Mouse (Mus musculus) brain, embryonic 18.5 days (tissue): ENCODE data around the gene Dag1.
"Not testable (repeated sequence)": the region's sequence is repeated elsewhere in the genome, so short reads cannot be mapped to it uniquely, and the experiment has no call there.

Experiments used
- DNase-seq: peaks from one replicate; pipeline ENCODE4 v3.0.0-alpha.2; 2012; ENCODE audit warnings: low read depth, low spot score

Dag1 gene

GRCm38 (mm10) chr9:108274476-108275330 is 10.9 kb upstream of the Dag1 start:
- no peak for DNase-seq

- no peak for DNase-seq
These were observed 9.7 kb upstream of the Dag1 start for GRCm38 (mm10) chr9:108273485-108273884.

DNA sequence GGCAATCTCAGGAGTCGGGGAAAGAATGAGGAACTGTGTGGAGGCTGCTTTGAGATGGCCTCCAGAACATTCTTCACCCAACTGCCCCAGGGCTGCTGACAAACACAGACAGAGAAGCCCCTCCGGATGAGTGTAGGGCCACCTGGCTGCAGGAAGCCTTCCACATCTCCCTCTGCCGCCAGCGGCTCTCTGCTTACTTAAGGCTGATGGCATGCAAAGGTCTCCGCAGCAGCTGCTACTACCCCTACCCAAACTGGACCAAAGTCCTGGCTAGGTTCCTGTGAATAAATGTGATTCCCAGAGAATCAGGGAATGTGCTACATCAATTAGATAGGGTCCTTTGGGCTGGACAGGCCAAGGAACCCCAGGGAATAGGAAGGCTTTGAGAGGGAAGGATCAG is 8.9 kb upstream of the Dag1 start:
- DNase-seq = no peak

GRCm38 (mm10) chr9:108271941-108272340 is 8.2 kb upstream of the Dag1 start:
- no peak for DNase-seq

DNA sequence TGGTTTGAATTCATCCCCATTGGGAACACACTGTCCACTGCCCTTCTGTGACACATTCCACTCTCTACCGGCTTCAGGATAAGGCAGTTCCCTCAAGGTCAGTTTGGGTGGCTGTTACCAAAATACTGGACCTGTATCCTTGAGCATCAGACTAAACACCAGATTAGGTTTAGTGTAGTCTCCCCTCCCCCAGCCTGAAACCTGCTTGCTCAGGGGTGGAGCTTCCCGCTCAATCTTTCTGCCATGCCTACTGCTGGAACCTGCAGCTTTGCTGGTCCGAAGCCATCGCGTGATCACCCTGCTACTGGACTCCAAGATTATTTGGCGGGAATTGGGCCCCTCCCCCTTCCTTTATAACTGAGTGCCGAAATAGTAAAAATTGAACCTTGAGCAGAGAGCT is 4.9 kb upstream of the Dag1 start:
- not testable (repeated sequence) for DNase-seq

DNA sequence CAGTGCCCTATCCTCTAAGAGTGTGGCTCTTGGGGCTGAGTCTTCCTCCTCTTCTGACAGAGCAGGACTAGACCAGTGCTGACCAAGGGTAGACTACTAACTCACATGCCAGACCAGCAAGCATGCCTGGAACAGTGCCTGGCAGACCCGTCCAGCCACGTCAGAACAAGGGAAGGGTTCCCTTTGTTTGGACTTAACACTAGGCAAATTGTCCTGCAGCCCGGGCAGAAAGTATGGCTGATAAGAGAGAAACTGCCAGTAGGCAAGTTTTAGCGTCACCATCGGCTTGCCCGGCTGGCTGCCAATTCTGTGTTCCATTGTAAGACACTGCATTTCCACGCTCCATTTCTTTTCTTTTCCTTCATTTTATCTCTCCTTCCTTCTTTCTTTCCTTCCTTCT is 3.9 kb upstream of the Dag1 start:
- no peak for DNase-seq

- DNase-seq = no peak
These were observed 2.6 kb upstream of the Dag1 start for GRCm38 (mm10) chr9:108266261-108266935.

- no peak for DNase-seq
These were observed 598 bp upstream of the Dag1 start for GRCm38 (mm10) chr9:108264191-108264921.

- DNase-seq = peak; percentile 6
These were observed 552 bp downstream of the Dag1 start for GRCm38 (mm10) chr9:108263131-108263681.

GRCm38 (mm10) chr9:108262494-108263049 is 1.2 kb downstream of the Dag1 start:
- no peak for DNase-seq

DNA sequence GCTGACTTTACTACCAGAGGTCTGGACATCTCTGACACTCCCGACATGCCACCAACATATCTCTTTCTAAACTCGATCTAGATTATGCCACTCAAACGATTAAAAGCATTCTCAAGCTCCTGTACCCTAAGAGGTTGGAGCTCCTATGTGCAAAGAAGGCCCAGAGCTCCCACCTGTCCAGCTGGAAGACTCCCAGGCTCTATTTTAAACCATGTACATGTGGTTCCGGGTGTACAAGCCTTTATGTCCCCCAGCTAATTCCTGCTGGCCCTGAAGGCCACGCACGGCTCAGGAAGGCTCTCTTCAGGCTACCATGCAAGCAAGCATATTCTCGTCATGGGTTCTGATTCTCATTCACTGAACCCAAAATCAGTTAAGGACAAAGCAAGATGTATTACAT is 1.9 kb downstream of the Dag1 start:
- no peak for DNase-seq

GRCm38 (mm10) chr9:108260526-108260925 is 3.2 kb downstream of the Dag1 start:
- DNase-seq = no peak

DNA sequence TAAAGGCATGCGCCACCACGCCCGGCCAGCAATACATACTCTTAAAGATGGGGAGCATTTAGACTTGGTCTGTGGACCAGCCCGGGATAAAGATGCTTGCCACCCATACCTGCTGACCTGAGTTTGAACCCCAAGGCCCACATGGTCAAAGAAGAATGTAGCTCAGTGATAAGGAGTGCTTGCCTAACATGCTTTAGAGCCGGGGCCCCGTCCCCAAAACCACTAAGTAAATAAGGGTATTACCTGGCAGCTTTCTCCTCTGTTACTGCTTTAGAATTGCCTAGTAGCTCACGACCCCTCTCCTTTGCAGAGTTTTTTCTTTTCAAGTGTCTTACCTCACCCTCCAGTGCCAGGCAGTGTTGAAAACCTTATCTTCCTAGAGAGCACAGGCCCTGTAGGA is 11.0 kb downstream of the Dag1 start:
- DNase-seq = no peak

DNA sequence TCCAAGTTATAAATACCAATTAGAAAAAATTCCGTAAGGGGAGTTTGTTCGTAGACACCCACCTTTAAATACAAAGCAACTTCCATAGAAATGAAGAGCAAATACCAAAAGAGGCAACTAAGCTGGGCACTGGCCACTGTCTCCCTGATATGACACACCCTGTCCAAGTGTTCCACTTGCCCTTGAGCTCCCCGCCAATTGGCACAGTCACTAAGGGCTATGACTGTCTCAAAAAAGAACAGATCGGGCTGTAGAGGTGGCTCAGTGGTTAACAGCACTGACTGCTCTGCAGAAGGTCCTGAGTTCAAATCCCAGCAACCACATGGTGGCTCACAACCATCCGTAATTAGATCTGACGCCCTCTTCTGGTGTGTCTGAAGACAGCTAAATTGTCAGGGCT is 11.9 kb downstream of the Dag1 start:
- DNase-seq = no peak

- no peak for DNase-seq
These were observed 14.8 kb downstream of the Dag1 start for GRCm38 (mm10) chr9:108248957-108249356.

DNA sequence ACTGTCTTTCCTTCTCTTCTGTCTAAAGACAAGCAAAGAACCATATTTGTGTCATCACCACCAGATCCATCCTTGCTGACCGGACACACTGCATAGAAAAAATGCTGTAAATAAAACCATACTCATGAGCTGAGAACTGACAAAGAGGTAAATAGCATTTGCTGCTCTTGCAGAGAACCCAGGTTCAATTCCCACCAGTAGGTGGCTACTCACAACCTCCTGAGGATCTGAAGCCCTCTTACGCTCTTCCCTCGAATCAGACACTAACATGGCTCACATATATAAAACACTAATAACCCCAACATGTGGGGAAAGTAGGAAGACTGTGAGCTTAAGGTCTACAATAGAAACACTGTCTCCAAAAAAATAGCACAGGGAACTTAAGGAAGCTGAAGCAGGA is 18.8 kb downstream of the Dag1 start:
- DNase-seq = no peak

- DNase-seq = no peak
These were observed 19.2 kb downstream of the Dag1 start for GRCm38 (mm10) chr9:108244540-108244939.

GRCm38 (mm10) chr9:108239951-108240350 is 23.8 kb downstream of the Dag1 start:
- DNase-seq = no peak

GRCm38 (mm10) chr9:108238831-108239230 is 24.9 kb downstream of the Dag1 start:
- DNase-seq = no peak

DNA sequence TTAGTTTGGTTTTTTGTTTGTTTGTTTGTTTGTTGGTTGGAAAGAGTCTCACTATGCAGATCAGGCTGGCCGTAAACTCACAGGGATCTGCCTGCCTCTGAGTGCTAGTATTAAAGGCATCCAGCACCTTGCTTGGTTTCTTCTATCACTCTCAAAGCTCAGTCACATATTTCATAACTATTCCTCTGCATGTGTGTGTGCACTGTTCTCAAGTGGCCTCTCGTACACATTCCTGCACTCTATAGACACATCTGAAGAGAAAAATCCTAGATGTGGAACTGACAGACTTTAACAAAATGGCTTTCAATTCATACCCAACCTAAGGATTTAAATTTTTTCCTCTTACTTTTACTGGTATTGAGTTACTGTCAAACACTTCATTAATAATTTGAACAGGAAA is 25.4 kb downstream of the Dag1 start:
- DNase-seq = no peak

DNA sequence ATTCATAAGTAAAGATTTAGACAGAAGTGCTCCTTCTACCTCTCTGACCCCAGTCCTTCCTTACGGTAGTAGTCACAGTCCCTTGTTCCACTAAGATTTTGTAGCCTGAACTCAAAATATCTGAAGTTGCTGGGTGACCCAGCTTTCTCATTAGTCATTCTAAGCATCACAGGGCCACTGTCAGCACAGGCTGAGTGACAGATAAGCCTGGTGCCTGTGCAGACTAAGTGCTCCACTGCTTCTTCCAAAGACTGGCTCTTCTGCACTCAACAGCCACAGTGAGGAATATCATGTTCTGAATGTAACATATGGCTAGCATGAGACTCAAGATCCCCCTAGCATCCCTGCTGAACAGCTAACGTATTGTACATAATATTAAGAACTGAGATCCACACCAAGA is 29.1 kb downstream of the Dag1 start:
- no peak for DNase-seq

DNA sequence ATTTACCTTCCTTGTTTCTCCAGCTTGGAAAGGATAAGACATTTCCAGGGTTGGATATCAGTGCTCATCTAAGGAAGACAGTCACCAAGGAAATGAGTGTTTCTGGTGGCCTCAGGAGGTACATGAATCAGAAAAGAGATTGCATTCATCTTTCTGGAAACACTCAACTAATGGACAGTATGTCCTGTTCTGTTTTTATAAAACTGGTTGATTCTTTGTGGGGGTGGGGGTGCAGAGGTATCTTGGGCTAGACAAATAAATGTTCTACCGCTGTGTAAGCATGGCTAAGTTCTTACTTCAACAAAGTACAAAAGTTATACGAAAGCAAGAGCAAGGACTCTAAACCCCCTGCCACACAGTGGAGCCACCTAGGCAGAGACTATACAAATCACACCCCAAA is 30.9 kb downstream of the Dag1 start:
- no peak for DNase-seq
